Mouse (Mus musculus) MEL (cell line): ENCODE results near the gene Asf1b.
"Not testable (repeated sequence)": the region's sequence is repeated elsewhere in the genome, so short reads cannot be mapped to it uniquely, and the experiment has no call there.

Experiments used
- CHD1 ChIP-seq: IDR thresholded peaks from 2 replicates; pipeline ENCODE4 v1.6.1; 2012; ENCODE audit warnings: low read depth, mild to moderate bottlenecking, inconsistent platforms, low read length, improper control_type of control experiment
- CHD2 ChIP-seq: IDR thresholded peaks from 2 replicates; pipeline ENCODE4 v1.6.1; 2011; ENCODE audit warnings: low read length, improper control_type of control experiment
- CTCF ChIP-seq, 3 experiments: IDR thresholded peaks in 2 of 3; conservative IDR thresholded peaks in 1 of 3; 2 replicates each; pipeline ENCODE4 v1.5.1; 2011 to 2012; ENCODE audit warnings: low read length in 3 of 3, low read depth in 2 of 3, mild to moderate bottlenecking in 2 of 3, improper control_type of control experiment in 1 of 3, inconsistent platforms in 1 of 3, mixed read lengths in 1 of 3, moderate library complexity in 1 of 3; ENCODE audit not compliant: control insufficient read depth in 1 of 3, insufficient read depth in 1 of 3, poor library complexity in 1 of 3, severe bottlenecking in 1 of 3
- ELF1 ChIP-seq: IDR thresholded peaks from 2 replicates; pipeline ENCODE4 v1.6.1; 2014; ENCODE audit warnings: low read depth, mild to moderate bottlenecking, inconsistent platforms, low read length, improper control_type of control experiment, moderate library complexity
- ETS1 ChIP-seq: IDR thresholded peaks from 2 replicates; pipeline ENCODE4 v1.6.1; 2012; ENCODE audit warnings: low read depth, mild to moderate bottlenecking, inconsistent platforms, low read length, improper control_type of control experiment, moderate library complexity
- MAZ ChIP-seq: IDR thresholded peaks from 2 replicates; pipeline ENCODE4 v1.6.1; 2012; ENCODE audit warnings: low read depth, mild to moderate bottlenecking, inconsistent platforms, low read length, improper control_type of control experiment
- MXI1 ChIP-seq: IDR thresholded peaks from 2 replicates; pipeline ENCODE4 v1.6.1; 2011; ENCODE audit warnings: mild to moderate bottlenecking, low read depth, low read length, improper control_type of control experiment
- POLR2A ChIP-seq, 2 experiments: IDR thresholded peaks; 2 replicates each; pipeline ENCODE4 v1.6.1; 2011 to 2012; ENCODE audit warnings: low read length in 2 of 2, mild to moderate bottlenecking in 2 of 2, control low read depth in 1 of 2, improper control_type of control experiment in 1 of 2, low read depth in 1 of 2, moderate library complexity in 1 of 2; ENCODE audit not compliant: control insufficient read depth in 1 of 2, insufficient read depth in 1 of 2, poor library complexity in 1 of 2
- POLR2AphosphoS2 ChIP-seq: IDR thresholded peaks from 2 replicates; pipeline ENCODE4 v1.6.1; 2011; ENCODE audit warnings: low read length, improper control_type of control experiment
- ZMIZ1 ChIP-seq: IDR thresholded peaks from 2 replicates; pipeline ENCODE4 v1.6.1; 2012; ENCODE audit warnings: low read depth, mild to moderate bottlenecking, inconsistent platforms, low read length, improper control_type of control experiment, moderate library complexity

GRCm38 (mm10) chr8:84005502-84005901, 50.2 kb downstream of the Asf1b start:
- TF ChIP-seq ZMIZ1; POLR2A (IDR thresholded peaks at IDR 0.05; ENCODE audit: control insufficient read depth in 1 of 2, insufficient read depth in 1 of 2, low read depth in 1 of 2, low read length in 2 of 2, poor library complexity in 1 of 2); ETS1; CHD1; ELF1; MAZ; POLR2AphosphoS2; CTCF (IDR thresholded peaks at IDR 0.05 in 2 of 3, conservative IDR thresholded peaks at IDR 0.05 in 1 of 3; ENCODE audit: control insufficient read depth in 1 of 3, insufficient read depth in 1 of 3, low read depth in 2 of 3, low read length in 3 of 3, poor library complexity in 1 of 3, severe bottlenecking in 1 of 3); CHD2; MXI1: not testable (repeated sequence)
